Mouse (Mus musculus): ENCODE data around the gene Fgfr1op2.

The Fgfr1op2 gene

DNA sequence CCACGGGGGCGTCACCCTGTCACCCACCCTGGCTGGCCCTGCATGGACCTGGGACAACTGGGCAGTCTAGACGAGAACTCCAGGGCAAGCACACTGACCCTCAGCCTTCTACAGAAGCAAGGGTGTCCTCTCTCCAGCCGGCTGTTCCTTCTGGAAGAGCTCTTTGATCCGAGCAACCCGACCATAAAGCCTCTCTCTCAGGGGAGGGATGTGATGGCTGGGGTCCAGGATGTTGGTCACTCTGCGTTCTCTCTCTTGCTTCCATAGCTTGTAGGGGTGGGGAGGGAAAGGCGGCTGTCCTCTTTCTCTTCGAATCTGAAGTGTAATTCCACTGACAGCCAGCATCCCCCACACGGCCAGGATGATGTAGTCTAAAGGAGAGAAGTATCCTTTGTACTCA lies 26.6 kb downstream of the Fgfr1op2 start:
- no peak for DNase-seq

- no peak for DNase-seq
Observed at GRCm38 (mm10) chr6:146611385-146611784, 34.4 kb downstream of the Fgfr1op2 start.

DNA sequence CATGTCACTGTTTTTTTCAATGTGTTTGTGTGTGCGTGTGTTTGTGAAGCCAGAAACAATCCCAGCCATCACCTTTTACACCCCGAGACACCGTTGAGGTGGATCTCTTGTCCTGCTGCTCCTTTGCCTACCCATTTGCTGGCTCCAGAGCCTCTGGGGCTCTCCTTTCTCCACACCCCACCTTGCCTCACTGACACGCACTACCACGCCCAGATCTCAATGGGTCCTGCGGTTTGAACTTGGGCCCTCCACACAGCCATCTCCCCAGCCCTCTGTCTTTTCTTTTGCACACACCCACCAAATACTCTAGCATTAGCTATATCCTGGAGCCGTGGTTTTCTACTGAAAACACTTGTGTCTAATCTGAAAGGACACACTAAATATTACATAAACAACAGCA lies 34.9 kb downstream of the Fgfr1op2 start:
- no peak for DNase-seq

- no peak for DNase-seq
Observed at GRCm38 (mm10) chr6:146612736-146613135, 35.7 kb downstream of the Fgfr1op2 start.

DNA sequence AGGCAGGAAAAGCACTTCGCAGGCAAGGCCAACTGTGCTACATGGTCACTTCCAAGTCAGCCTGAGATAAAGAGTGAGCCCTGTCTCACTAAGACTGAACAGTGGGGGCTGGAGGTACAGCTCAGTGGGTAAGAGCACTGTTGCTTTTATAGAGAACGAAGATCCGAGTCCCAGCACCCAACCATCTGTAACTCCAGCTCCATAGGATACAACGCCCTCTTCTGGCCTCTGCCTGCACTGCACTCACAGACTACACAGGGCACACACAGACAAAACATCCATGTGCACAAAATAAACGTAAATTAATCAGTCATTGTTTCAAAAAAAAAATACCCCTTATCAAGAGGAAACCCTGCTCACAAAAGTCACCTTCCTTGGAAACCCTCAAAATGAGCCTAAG lies 36.9 kb downstream of the Fgfr1op2 start:
- DNase-seq = no peak

DNA sequence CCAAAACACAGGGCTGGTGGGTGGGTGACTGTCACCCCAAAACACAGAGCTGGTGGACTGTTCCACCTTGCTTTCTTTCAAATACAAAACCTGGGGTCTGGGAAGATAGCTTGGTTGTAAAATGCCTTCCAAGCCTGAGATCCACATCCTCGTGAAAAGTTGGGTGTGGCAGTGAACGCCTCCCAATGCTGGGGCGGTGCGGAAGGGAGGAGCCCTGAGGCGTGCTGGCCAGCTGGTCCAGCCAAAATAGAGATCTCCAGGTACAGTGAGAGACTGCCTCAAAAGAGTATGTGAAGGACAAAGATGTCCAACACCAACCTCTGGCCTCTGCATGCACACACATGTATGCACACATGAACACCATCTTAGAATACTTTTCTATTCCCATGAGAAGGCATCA lies 37.5 kb downstream of the Fgfr1op2 start:
- DNase-seq = no peak

GRCm38 (mm10) chr6:146615891-146616290 lies 38.9 kb downstream of the Fgfr1op2 start:
- DNase-seq = no peak

GRCm38 (mm10) chr6:146616670-146617069 lies 39.7 kb downstream of the Fgfr1op2 start:
- DNase-seq = no peak

DNA sequence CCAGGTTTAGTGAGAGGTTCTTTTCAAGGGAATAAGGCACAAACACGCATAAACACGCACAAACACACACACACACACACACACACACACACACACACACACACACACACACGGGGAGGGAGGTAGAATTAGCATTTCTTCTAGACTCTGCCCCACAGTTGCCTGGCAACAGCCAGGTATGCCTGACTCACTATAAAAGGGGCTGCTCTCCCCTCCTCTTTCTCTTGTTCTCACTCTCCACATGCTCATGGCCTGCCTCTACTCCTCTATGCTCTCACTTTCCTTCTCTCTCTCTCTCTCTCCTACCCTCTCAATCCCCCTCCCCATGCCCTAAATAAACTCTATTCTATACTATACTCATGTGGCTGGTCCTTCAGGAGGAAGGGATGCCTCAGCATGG lies 51.1 kb downstream of the Fgfr1op2 start:
- DNase-seq = no peak

- DNase-seq = no peak
Observed at GRCm38 (mm10) chr6:146629781-146630756, 53.1 kb downstream of the Fgfr1op2 start.

GRCm38 (mm10) chr6:146630961-146631360 lies 54.0 kb downstream of the Fgfr1op2 start:
- DNase-seq = peak; percentile 65 to 68

DNA sequence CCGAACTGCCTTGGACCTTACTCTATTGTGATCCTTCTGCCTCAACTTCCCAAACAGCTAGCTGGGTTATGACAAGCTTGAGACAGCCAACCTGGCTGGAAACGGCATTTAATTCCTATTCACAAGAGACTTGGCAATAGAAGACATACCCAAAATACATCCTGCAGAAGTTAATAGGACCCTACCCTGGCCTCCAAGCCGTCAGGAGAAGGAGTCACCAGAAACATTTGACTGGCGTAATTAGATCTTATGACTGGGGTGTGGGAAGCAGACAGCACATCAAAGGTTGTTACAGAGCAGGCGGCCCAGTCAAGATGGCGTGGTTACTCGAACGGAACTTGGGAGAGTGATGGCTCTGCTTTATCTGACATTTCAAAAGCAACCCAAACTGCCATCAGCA lies 54.8 kb downstream of the Fgfr1op2 start:
- DNase-seq = no peak

DNA sequence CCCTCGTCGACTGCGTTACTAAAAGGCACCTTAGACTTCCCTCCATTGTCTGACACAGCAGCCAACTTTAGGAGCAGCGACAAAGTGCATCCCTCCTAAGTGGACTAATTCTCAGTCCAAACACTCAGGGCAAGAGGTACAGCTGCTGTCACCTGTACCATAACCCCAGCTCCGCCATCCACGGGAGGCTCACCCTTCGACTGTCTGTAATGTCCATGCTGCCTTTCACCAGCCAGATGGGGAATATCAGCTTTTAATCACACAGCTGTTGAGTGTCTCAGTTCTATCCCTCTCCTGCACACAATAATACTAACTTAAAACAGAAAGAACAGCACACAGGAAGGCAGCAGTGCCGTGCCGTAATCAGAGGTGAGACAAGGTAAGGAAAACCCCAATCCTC lies 55.4 kb downstream of the Fgfr1op2 start:
- DNase-seq = no peak

GRCm38 (mm10) chr6:146633097-146633496 lies 56.1 kb downstream of the Fgfr1op2 start:
- DNase-seq = no peak

GRCm38 (mm10) chr6:146633629-146634014 lies 56.6 kb downstream of the Fgfr1op2 start:
- peak; percentile 36 to 64 for DNase-seq

GRCm38 (mm10) chr6:146634015-146634722 lies 57.2 kb downstream of the Fgfr1op2 start:
- DNase-seq = peak; percentile 67 to 68

GRCm38 (mm10) chr6:146634759-146635606 lies 58.0 kb downstream of the Fgfr1op2 start:
- no peak for DNase-seq

GRCm38 (mm10) chr6:146636482-146636881 lies 59.5 kb downstream of the Fgfr1op2 start:
- DNase-seq = no peak

GRCm38 (mm10) chr6:146640068-146640965 lies 63.3 kb downstream of the Fgfr1op2 start:
- no peak for DNase-seq

GRCm38 (mm10) chr6:146640991-146641390 lies 64.0 kb downstream of the Fgfr1op2 start:
- peak in 1 of 2 experiments; percentile 70 for DNase-seq

GRCm38 (mm10) chr6:146641621-146642210 lies 64.7 kb downstream of the Fgfr1op2 start:
- DNase-seq = no peak
